Mouse (Mus musculus) gastrocnemius, postnatal 25 days (tissue): ENCODE results near the gene Gm13102. TPM values are rescaled to one million over a fixed set of nuclear protein-coding genes. Genes with fewer than 3 reads are reported as not detected.
"Not testable (repeated sequence)": the region's sequence is repeated elsewhere in the genome, so short reads cannot be mapped to it uniquely, and the experiment has no call there.

Experiments
- DNase-seq: peaks from one replicate; pipeline ENCODE4 v3.0.0; 2022
- long read RNA-seq, 2 experiments: library from polyadenylated mRNA; stranded (forward); transcript quantifications; one replicate each; pipeline ENCODE4 v2.0.0; 2021
- total RNA-seq, 2 experiments: library from RNA; stranded (reverse); gene quantifications; 1 replicate in 1 of 2; 2 replicates in 1 of 2; pipeline ENCODE4 v1.2.3; 2021

The Gm13102 gene
- not detected for total RNA-seq
- long read RNA-seq, experiment 1 = 0 reads
- long read RNA-seq, experiment 2 = 0 reads

- DNase-seq = not testable (repeated sequence)
Measured at GRCm38 (mm10) chr4:144106174-144106573, at the start of gene Gm13102. TSS of gene Gm13102 (plus strand) at chr4:144106474.

- not testable (repeated sequence) for DNase-seq
Measured at GRCm38 (mm10) chr4:144058826-144059225, 47.4 kb upstream of the Gm13102 start, which contains the start of gene Pramel4. TSS of gene Pramel4 (plus strand) at chr4:144059126.

Other genes starting within 250 kb of the Gm13102 start
- gene Pramef6, start 206.1 kb upstream of the Gm13102 start, total RNA-seq = not detected
- not detected for gene Pramef25, start 155.5 kb upstream of the Gm13102 start, total RNA-seq
- gene Gm13101, start 139.5 kb upstream of the Gm13102 start, total RNA-seq = not detected
- gene Pramef17, start 112.1 kb upstream of the Gm13102 start, total RNA-seq = not detected
- not detected for gene Pramel4, start 47.3 kb upstream of the Gm13102 start, total RNA-seq
- not detected for gene Oog3, start 56.2 kb downstream of the Gm13102 start, total RNA-seq
- not detected for gene Oog2, start 84.2 kb downstream of the Gm13102 start, total RNA-seq
- gene C87977, start 106.8 kb downstream of the Gm13102 start, total RNA-seq = not detected
- not detected for gene Pramel5, start 174.0 kb downstream of the Gm13102 start, total RNA-seq
- gene Gm13128, start 223.8 kb downstream of the Gm13102 start, total RNA-seq = not detected